Mouse (Mus musculus): ENCODE data around the gene Irx3.

DNA sequence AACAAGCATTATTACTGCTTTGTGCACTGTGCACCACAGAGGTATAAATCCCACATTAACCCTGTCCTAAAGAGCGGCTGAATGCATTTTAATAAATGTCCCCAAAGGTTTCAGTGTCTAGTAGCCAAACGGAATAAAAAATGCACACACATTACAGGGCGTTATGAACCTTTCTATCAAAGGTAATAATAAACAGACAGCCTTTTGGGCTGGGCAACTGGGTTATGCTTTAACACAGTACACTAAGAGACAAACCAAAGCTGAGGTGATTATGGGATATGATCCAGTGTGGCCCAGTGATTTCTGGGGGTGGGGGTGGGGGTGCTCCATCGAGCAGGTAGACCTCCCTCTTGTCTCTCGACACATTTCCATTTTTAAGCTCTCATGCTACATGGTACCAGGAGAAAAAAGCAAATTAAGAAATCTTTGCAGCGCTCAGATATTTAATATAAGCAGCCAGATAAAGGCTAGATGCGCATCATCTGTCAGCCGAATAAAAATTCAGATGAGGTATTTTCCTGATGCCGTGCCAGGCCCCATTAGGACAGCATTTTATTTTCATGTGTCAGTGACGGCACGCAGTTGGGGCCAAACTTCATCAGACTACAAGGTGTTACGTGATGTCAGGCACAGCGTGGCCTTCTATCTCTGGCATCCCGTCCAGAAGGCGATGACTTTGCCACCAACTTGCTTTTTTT lies 51.6 kb downstream of the Irx3 start:
- TF ChIP-seq CTCF (IDR thresholded peaks at IDR 0.05; ENCODE audit: low read depth, low read length) (no peak), POLR2A (IDR thresholded peaks at IDR 0.05; ENCODE audit: extremely low read depth, insufficient read depth, low read length) (no peak)

All from liver, adult 2 months (tissue).